Comparison of ENCODE assay signal across 8 mouse cellular contexts in the genomic region with DNA sequence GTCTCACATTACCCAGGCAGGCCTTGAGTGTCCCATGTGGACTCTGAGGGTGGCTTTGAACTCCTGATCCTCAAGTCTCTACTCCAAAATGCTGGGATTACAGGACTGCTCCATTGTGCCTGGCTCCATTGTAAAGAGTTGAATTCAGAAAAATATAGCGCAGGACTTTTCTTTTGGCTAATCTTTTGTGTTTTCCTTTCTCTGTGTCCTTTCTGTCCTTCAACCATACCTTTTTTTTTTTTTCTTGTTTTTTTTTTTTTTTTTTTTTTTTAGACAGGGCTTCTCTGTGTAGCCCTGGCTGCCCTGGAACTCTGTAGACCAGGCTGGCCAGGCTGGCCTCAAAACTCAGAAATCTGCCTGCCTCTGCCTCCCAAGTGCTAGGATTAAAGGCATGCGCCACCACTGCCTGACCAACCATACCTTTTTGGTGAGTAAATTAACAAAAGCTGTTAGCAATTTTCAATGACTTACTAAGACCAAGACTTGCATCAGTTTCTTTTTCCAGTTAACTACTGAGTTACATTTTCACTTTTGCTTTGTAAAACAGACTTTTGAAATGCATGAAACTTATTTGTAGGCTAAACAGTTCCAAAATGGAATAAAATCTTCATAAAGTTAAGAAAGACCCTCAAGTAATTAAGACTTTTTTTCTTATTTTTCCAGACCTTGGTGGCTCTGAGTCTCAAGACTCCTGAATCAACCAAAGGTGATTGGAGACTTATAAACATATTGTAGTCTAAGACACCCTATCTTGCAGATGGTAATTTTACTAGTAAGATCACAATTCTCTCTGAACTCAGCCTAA. TPM values are rescaled to one million over a fixed set of nuclear protein-coding genes. Genes with fewer than 3 reads are reported as not detected.
DNase-seq lines count a peak whose midpoint lies in the region; ATAC-seq lines count a peak whose summit lies in the region.

No protein-coding gene starts in this region.

- H3K9me3 ChIP-seq in kidney, embryonic 16.5 days (ENCODE audit: low read length) = no peaks in the 10 kb centered on the region
- no peaks in the 10 kb centered on the region for H3K9me3 ChIP-seq in hindbrain, embryonic 15.5 days
- no peaks in the 10 kb centered on the region for H3K9me3 ChIP-seq in midbrain, embryonic 13.5 days

- no peak for ATAC-seq in kidney, embryonic 16.5 days (ENCODE audit: low FRiP score, low TSS enrichment)
- no peak for ATAC-seq in hindbrain, embryonic 15.5 days (ENCODE audit: low FRiP score, low read depth)
- ATAC-seq in midbrain, embryonic 13.5 days = no peak

- no peaks in the 10 kb centered on the region for H3K36me3 ChIP-seq in kidney, embryonic 16.5 days (ENCODE audit: insufficient read depth, low read length)
- no peaks in the 10 kb centered on the region for H3K36me3 ChIP-seq in hindbrain, embryonic 15.5 days
- no peaks in the 10 kb centered on the region for H3K36me3 ChIP-seq in midbrain, embryonic 13.5 days

- H3K4me2 ChIP-seq in kidney, embryonic 16.5 days (replicated peaks; ENCODE audit: low read depth, low read length) = peak overlapping the region; percentile 62
- peak overlapping the region; percentile 54 for H3K4me2 ChIP-seq in hindbrain, embryonic 15.5 days
- peak overlapping the region; percentile 65 for H3K4me2 ChIP-seq in midbrain, embryonic 13.5 days (replicated peaks)

- no peak for DNase-seq in kidney, adult 11 months
- peak; percentile 21 for DNase-seq in R1 (ENCODE audit: low read depth, low spot score)
- DNase-seq in embryo, embryonic 9.5 days (ENCODE audit: extremely low spot score) = no peak
- DNase-seq in thymus, postnatal 10 days (ENCODE audit: low spot score in 2 of 2) = no peak
- DNase-seq in gastrocnemius, postnatal 14 days = no peak

- H3K27me3 ChIP-seq in kidney, embryonic 16.5 days (ENCODE audit: insufficient read depth, low read length) = no peaks in the 10 kb centered on the region
- no peaks in the 10 kb centered on the region for H3K27me3 ChIP-seq in hindbrain, embryonic 15.5 days
- H3K27me3 ChIP-seq in midbrain, embryonic 13.5 days = no peaks in the 10 kb centered on the region

- peaks cover 8% of the 10 kb centered on the region for H3K4me1 ChIP-seq in kidney, embryonic 16.5 days (ENCODE audit: insufficient read depth, low read length)
- H3K4me1 ChIP-seq in hindbrain, embryonic 15.5 days (replicated peaks) = peaks cover 16% of the 10 kb centered on the region
- H3K4me1 ChIP-seq in midbrain, embryonic 13.5 days (replicated peaks) = peaks cover 17% of the 10 kb centered on the region

- 90% methylated on average over 2 of the region's 2 CpGs for WGBS in kidney, embryonic 16.5 days
- 95% methylated on average over 2 of the region's 2 CpGs for WGBS in hindbrain, embryonic 15.5 days
- 94% methylated on average over 2 of the region's 2 CpGs for WGBS in midbrain, embryonic 13.5 days

- peak overlapping the region; percentile 76 for H3K4me3 ChIP-seq in kidney, embryonic 16.5 days (ENCODE audit: low read length)
- H3K4me3 ChIP-seq in hindbrain, embryonic 15.5 days = peak overlapping the region; percentile 97
- H3K4me3 ChIP-seq in midbrain, embryonic 13.5 days (replicated peaks) = peak overlapping the region; percentile 88

- intact Hi-C loops in gastrocnemius, postnatal 14 days (cut with DNase I; ENCODE audit: low total_unique reads) = no loop called here

- no peak overlapping the region for H3K9ac ChIP-seq in kidney, embryonic 16.5 days (replicated peaks; ENCODE audit: low read length)
- H3K9ac ChIP-seq in hindbrain, embryonic 15.5 days = no peak overlapping the region; the same call in 1 of the 2 replicates
- H3K9ac ChIP-seq in midbrain, embryonic 13.5 days (replicated peaks) = no peak overlapping the region; the same call in 1 of the 2 replicates

- peak overlapping the region; percentile 96 for H3K27ac ChIP-seq in kidney, embryonic 16.5 days (ENCODE audit: low read length)
- peak overlapping the region; percentile 97; the same call in 1 of the 2 replicates for H3K27ac ChIP-seq in hindbrain, embryonic 15.5 days (replicated peaks)
- H3K27ac ChIP-seq in midbrain, embryonic 13.5 days = no peak overlapping the region; the same call in 1 of the 2 replicates

RNA-seq across cellular contexts. Expression of a gene that starts 1.4 kb away (rescaled TPM):
- polyA plus RNA-seq in kidney, embryonic 16.5 days (2015; fragmentation: Nextera tagmentation; extraction: Ambion mirVana) = 11.1 and 14.1 TPM in 2 replicates
- polyA plus RNA-seq in hindbrain, embryonic 15.5 days (2015; fragmentation: Nextera tagmentation; extraction: Ambion mirVana) = 10.4 and 11.2 TPM in 2 replicates
- polyA plus RNA-seq in midbrain, embryonic 13.5 days (2015; fragmentation: Nextera tagmentation; extraction: Ambion mirVana) = 11.7 and 11.8 TPM in 2 replicates
- 10 to 100 TPM; 14.9 to 15.9 TPM for total RNA-seq in gastrocnemius, postnatal 14 days (2021)
